Mouse (Mus musculus): ENCODE measurements around the gene Ntf5.
"Not testable (repeated sequence)": the region's sequence is repeated elsewhere in the genome, so short reads cannot be mapped to it uniquely, and the experiment has no call there.

Ntf5 gene

DNA sequence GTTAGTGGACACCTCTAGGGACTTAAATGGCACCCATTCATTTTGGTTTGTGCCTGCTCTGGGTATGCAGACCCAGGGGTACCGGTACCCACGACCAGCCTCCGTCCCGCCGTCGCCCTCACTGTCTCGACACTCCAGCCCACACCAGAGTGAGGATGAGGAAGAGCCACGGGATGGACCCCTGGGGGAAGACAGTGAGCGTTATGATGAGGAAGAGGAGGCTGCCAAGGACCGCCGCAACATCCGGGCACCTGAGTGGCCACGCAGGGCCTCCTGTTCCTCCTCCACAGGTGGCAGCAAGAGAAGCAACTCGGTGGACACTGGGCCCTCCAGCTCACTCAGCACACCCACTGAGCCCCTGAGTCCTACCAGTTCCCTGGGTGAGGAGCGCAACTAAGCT lies 41.5 kb downstream of the Ntf5 start:
- H3K4me3 ChIP-seq (replicated peaks; ENCODE audit: low read length): peak overlapping the region; percentile 65
- peaks cover 49% of the 10 kb centered on the region for H3K4me1 ChIP-seq (replicated peaks; ENCODE audit: low read depth, low read length)
- TF ChIP-seq NANOG (IDR thresholded peaks at IDR 0.05; ENCODE audit: borderline replicate concordance, low read length) (no peak), POU5F1 (IDR thresholded peaks at IDR 0.05; ENCODE audit: borderline replicate concordance, low read length) (no peak), CTCF (conservative IDR thresholded peaks at IDR 0.05; ENCODE audit: low read length) (no peak)
- peaks cover 75% of the 10 kb centered on the region for H3K36me3 ChIP-seq (ENCODE audit: insufficient read depth, low read length)
- H3K27me3 ChIP-seq (ENCODE audit: insufficient read depth, low read length): no peaks in the 10 kb centered on the region
- no peaks in the 10 kb centered on the region for H3K9me3 ChIP-seq (ENCODE audit: low read length)

- no peak for TF ChIP-seq NANOG (IDR thresholded peaks at IDR 0.05; ENCODE audit: borderline replicate concordance, low read length)
- no peak for TF ChIP-seq POU5F1 (IDR thresholded peaks at IDR 0.05; ENCODE audit: borderline replicate concordance, low read length)
- TF ChIP-seq CTCF (conservative IDR thresholded peaks at IDR 0.05; ENCODE audit: low read length): no peak
- Histone ChIP-seq H3K27me3 (ENCODE audit: insufficient read depth, low read length) (no peaks in the 10 kb centered on the region), H3K4me3 (replicated peaks; ENCODE audit: low read length) (0 out of 2 replicates have a peak overlapping the region, but pooled peaks have one; percentile 13), H3K9me3 (ENCODE audit: low read length) (no peaks in the 10 kb centered on the region), H3K36me3 (ENCODE audit: insufficient read depth, low read length) (peaks cover 80% of the 10 kb centered on the region), H3K4me1 (replicated peaks; ENCODE audit: low read depth, low read length) (peaks cover 54% of the 10 kb centered on the region)
Observed at GRCm38 (mm10) chr7:45455932-45456696, 42.6 kb downstream of the Ntf5 start.

- peaks cover 80% of the 10 kb centered on the region for H3K36me3 ChIP-seq (ENCODE audit: insufficient read depth, low read length)
- peaks cover 53% of the 10 kb centered on the region for H3K4me1 ChIP-seq (replicated peaks; ENCODE audit: low read depth, low read length)
- TF ChIP-seq POU5F1 (IDR thresholded peaks at IDR 0.05; ENCODE audit: borderline replicate concordance, low read length) (no peak), NANOG (IDR thresholded peaks at IDR 0.05; ENCODE audit: borderline replicate concordance, low read length) (no peak), CTCF (conservative IDR thresholded peaks at IDR 0.05; ENCODE audit: low read length) (no peak)
- H3K4me3 ChIP-seq (replicated peaks; ENCODE audit: low read length): peak overlapping the region; percentile 96
- H3K27me3 ChIP-seq (ENCODE audit: insufficient read depth, low read length): no peaks in the 10 kb centered on the region
- H3K9me3 ChIP-seq (ENCODE audit: low read length): no peaks in the 10 kb centered on the region
Observed at GRCm38 (mm10) chr7:45456721-45457203, 43.3 kb downstream of the Ntf5 start.

DNA sequence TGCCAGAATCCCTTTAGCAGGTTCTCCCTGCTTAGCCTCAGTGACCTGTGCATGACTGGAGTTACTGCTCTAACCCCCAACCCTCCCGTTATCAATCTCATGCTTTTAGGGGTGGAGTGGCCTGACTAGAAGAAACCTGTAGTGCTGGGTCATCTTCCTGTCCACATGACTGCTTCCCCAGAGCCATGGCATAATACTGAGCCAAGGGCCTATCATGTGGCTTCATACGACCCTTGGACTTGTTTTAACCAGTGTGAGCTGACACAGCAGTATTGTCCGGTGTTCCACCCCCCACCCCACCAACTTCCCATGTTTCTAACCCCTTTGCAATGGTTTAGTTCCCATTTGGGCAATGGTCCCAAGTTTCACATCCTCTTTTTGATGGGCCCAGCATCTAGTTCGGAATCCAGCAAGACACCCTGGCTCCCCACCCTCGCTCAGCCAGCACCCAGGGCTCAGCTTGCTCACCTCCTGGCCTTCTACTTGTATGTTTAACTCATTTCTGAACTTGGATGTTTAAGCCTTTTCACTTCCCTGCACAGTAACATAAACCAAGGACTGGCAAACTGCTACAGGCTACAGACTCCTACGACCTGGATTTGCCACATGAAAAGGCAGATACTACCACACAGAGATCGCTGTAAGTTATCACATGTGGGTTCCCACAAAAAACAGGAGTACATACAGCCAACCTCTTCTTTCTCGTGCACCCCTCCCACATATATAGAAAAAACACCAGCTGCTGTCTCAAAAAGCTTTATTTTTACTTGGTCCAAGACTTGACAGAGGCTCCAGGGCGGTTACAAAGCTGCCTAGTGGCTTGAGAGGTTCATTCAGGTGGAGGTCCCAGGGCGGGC lies 43.9 kb downstream of the Ntf5 start:
- H3K4me3 ChIP-seq (replicated peaks; ENCODE audit: low read length): peak overlapping the region; percentile 96
- H3K27me3 ChIP-seq (ENCODE audit: insufficient read depth, low read length): no peaks in the 10 kb centered on the region
- no peak for TF ChIP-seq CTCF (conservative IDR thresholded peaks at IDR 0.05; ENCODE audit: low read length)
- TF ChIP-seq POU5F1 (IDR thresholded peaks at IDR 0.05; ENCODE audit: borderline replicate concordance, low read length): no peak
- TF ChIP-seq NANOG (IDR thresholded peaks at IDR 0.05; ENCODE audit: borderline replicate concordance, low read length): no peak
- no peaks in the 10 kb centered on the region for H3K9me3 ChIP-seq (ENCODE audit: low read length)
- peaks cover 78% of the 10 kb centered on the region for H3K36me3 ChIP-seq (ENCODE audit: insufficient read depth, low read length)
- peaks cover 53% of the 10 kb centered on the region for H3K4me1 ChIP-seq (replicated peaks; ENCODE audit: low read depth, low read length)

DNA sequence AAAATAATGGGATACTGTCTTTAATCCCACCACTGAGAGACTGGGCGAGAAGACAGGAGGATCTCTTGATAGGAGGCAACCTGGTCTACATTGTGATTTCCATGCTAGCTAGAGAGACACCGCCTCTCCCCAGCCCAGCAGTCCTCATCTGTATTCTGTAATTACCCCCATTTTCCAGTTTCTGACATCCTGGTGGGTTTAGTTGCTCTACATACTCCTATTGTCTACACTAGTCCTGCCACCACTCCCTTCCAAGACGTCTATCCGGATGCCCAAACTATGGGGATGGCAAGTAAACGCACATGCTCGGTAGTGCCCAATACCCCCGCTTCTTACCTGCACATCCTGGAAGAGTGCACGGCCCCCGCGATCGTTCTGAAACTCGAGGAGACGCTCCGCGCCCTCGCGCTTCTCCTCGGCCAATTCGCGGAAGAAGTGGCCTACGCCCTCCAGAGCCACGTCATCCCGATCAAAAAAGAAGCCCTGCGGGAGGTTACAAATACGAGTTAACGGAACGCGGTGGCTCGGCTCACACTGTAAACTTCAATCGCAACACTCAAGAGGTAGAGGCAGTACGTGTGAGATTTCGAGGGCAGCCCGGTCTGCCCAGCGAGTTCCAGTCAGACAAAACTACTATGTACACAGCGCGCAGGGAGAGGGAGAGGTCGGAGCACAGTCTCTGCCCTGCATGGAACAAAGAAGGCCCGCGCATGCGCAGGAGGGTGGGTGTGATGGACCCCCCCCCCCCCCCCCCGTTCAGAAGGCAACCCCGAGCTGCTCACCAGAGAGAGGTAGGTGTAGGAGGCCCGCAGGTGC lies 45.5 kb downstream of the Ntf5 start:
- Histone ChIP-seq H3K9me3 (ENCODE audit: low read length) (no peaks in the 10 kb centered on the region), H3K36me3 (ENCODE audit: insufficient read depth, low read length) (peaks cover 81% of the 10 kb centered on the region), H3K4me3 (replicated peaks; ENCODE audit: low read length) (peak overlapping the region; percentile 96), H3K27me3 (ENCODE audit: insufficient read depth, low read length) (no peaks in the 10 kb centered on the region), H3K4me1 (replicated peaks; ENCODE audit: low read depth, low read length) (peaks cover 67% of the 10 kb centered on the region)
- no peak for TF ChIP-seq CTCF (conservative IDR thresholded peaks at IDR 0.05; ENCODE audit: low read length)
- TF ChIP-seq POU5F1 (IDR thresholded peaks at IDR 0.05; ENCODE audit: borderline replicate concordance, low read length): no peak
- TF ChIP-seq NANOG (IDR thresholded peaks at IDR 0.05; ENCODE audit: borderline replicate concordance, low read length): no peak

- Histone ChIP-seq H3K4me3 (replicated peaks; ENCODE audit: low read length) (peak within 1 kb of the TSS; percentile 96), H3K36me3 (ENCODE audit: insufficient read depth, low read length) (peaks cover 83% of the 10 kb centered on the region), H3K4me1 (replicated peaks; ENCODE audit: low read depth, low read length) (peaks cover 69% of the 10 kb centered on the region)
- not testable (repeated sequence) for H3K9me3 ChIP-seq (ENCODE audit: low read length); H3K27me3 ChIP-seq (ENCODE audit: insufficient read depth, low read length)
Observed at GRCm38 (mm10) chr7:45459564-45460140, 46.2 kb downstream of the Ntf5 start, which contains the start of gene Ftl1. Gene Ftl1, minus strand, starts transcription at chr7:45459884.

DNA sequence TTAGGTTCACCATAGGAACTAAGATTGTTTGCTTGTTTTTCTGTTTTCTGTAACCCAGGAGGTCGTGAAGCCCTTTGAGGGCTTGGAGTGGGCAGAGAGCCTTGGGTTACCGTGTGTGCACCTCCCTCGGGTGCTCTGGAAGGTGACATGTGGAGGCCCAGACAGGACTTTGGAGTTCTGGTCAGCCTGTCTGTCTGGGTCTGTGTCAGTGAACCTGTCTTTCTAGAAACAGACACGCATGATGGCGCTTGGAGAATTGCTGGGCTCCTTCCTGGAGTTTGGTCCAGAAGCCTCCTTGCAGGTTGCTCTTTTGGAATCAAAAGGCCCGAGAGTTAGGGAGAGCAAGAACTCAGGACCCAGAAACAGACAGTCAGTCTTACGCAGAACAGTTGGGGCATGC lies 46.9 kb downstream of the Ntf5 start:
- Histone ChIP-seq H3K27me3 (ENCODE audit: insufficient read depth, low read length) (no peaks in the 10 kb centered on the region), H3K4me3 (replicated peaks; ENCODE audit: low read length) (peak overlapping the region; percentile 76), H3K4me1 (replicated peaks; ENCODE audit: low read depth, low read length) (peaks cover 69% of the 10 kb centered on the region), H3K36me3 (ENCODE audit: insufficient read depth, low read length) (peaks cover 83% of the 10 kb centered on the region), H3K9me3 (ENCODE audit: low read length) (no peaks in the 10 kb centered on the region)
- TF ChIP-seq POU5F1 (IDR thresholded peaks at IDR 0.05; ENCODE audit: borderline replicate concordance, low read length) (no peak), CTCF (conservative IDR thresholded peaks at IDR 0.05; ENCODE audit: low read length) (no peak), NANOG (IDR thresholded peaks at IDR 0.05; ENCODE audit: borderline replicate concordance, low read length) (no peak)
